Mouse (Mus musculus): ENCODE data around the gene Nrl. TPM values are rescaled to one million over a fixed set of nuclear protein-coding genes. Genes with fewer than 3 reads are reported as not detected.

Nrl gene
- total and polyA plus RNA-seq, 2 experiments: not detected

GRCm38 (mm10) chr14:55492103-55492502 is 32.7 kb downstream of the Nrl start:
- no peak overlapping the region for H3K4me3 ChIP-seq (ENCODE audit: insufficient read depth, low read depth, low read length)
- H3K27ac ChIP-seq (replicated peaks; ENCODE audit: insufficient read depth, low read depth, low read length): no peak overlapping the region
- no peaks in the 10 kb centered on the region for H3K79me2 ChIP-seq (ENCODE audit: control insufficient read depth, insufficient read depth, low read length)
- no peaks in the 10 kb centered on the region; the same call in 1 of the 2 replicates for H3K27me3 ChIP-seq (ENCODE audit: control insufficient read depth, insufficient read depth, low read length)
- WGBS: 50% methylated on average over 3 of the region's 3 CpGs
- DNase-seq (ENCODE audit: extremely low read depth, low read depth, low spot score): no peak
- TF ChIP-seq CTCF (IDR thresholded peaks at IDR 0.05; ENCODE audit: low read depth, low read length) (no peak), POLR2A (IDR thresholded peaks at IDR 0.05; ENCODE audit: extremely low read depth, insufficient read depth, low read length) (no peak)
- no peaks in the 10 kb centered on the region; the same call in 1 of the 2 replicates for H3K4me1 ChIP-seq (ENCODE audit: control insufficient read depth, insufficient read depth, low read length)
- H3K9ac ChIP-seq (ENCODE audit: low read depth, low read length): no peak overlapping the region
- H3K36me3 ChIP-seq (ENCODE audit: control insufficient read depth, insufficient read depth, low read length): peaks cover 9% of the 10 kb centered on the region; the same call in 1 of the 2 replicates

- DNase-seq (ENCODE audit: extremely low read depth, low read depth, low spot score): no peak
- Histone ChIP-seq H3K4me1 (ENCODE audit: control insufficient read depth, insufficient read depth, low read length) (no peaks in the 10 kb centered on the region; the same call in 1 of the 2 replicates), H3K9ac (ENCODE audit: low read depth, low read length) (peak overlapping the region; percentile 60), H3K27ac (replicated peaks; ENCODE audit: insufficient read depth, low read depth, low read length) (no peak overlapping the region), H3K79me2 (ENCODE audit: control insufficient read depth, insufficient read depth, low read length) (no peaks in the 10 kb centered on the region), H3K4me3 (ENCODE audit: insufficient read depth, low read depth, low read length) (peak overlapping the region; percentile 46), H3K36me3 (ENCODE audit: control insufficient read depth, insufficient read depth, low read length) (peaks cover 15% of the 10 kb centered on the region), H3K27me3 (ENCODE audit: control insufficient read depth, insufficient read depth, low read length) (no peaks in the 10 kb centered on the region; the same call in 1 of the 2 replicates)
- TF ChIP-seq CTCF (IDR thresholded peaks at IDR 0.05; ENCODE audit: low read depth, low read length) (no peak), POLR2A (IDR thresholded peaks at IDR 0.05; ENCODE audit: extremely low read depth, insufficient read depth, low read length) (no peak)
- 2% methylated on average over 29 of the region's 30 CpGs for WGBS
These were observed 33.4 kb downstream of the Nrl start for GRCm38 (mm10) chr14:55491291-55491833.

- H3K4me3 ChIP-seq (ENCODE audit: insufficient read depth, low read depth, low read length): peak within 1 kb of the TSS; percentile 46
- no peaks in the 10 kb centered on the region for H3K79me2 ChIP-seq (ENCODE audit: control insufficient read depth, insufficient read depth, low read length)
- TF ChIP-seq CTCF (IDR thresholded peaks at IDR 0.05; ENCODE audit: low read depth, low read length) (no peak), POLR2A (IDR thresholded peaks at IDR 0.05; ENCODE audit: extremely low read depth, insufficient read depth, low read length) (no peak)
- H3K36me3 ChIP-seq (ENCODE audit: control insufficient read depth, insufficient read depth, low read length): peaks cover 20% of the 10 kb centered on the region
- peak within 1 kb of the TSS; percentile 60 for H3K9ac ChIP-seq (ENCODE audit: low read depth, low read length)
- H3K27me3 ChIP-seq (ENCODE audit: control insufficient read depth, insufficient read depth, low read length): no peaks in the 10 kb centered on the region; the same call in 1 of the 2 replicates
- 3% methylated on average over 67 of the region's 68 CpGs for WGBS
- H3K4me1 ChIP-seq (ENCODE audit: control insufficient read depth, insufficient read depth, low read length): no peaks in the 10 kb centered on the region; the same call in 1 of the 2 replicates
- H3K27ac ChIP-seq (replicated peaks; ENCODE audit: insufficient read depth, low read depth, low read length): no peak within 1 kb of the TSS
- DNase-seq (ENCODE audit: extremely low read depth, low read depth, low spot score): no peak
These were observed 34.2 kb downstream of the Nrl start, which contains the start of gene Carmil3 for GRCm38 (mm10) chr14:55490361-55491201. Gene Carmil3, plus strand, starts transcription at chr14:55490651.

GRCm38 (mm10) chr14:55486836-55487235 is 37.9 kb downstream of the Nrl start:
- no peak for DNase-seq (ENCODE audit: extremely low read depth, low read depth, low spot score)
- Histone ChIP-seq H3K4me1 (ENCODE audit: control insufficient read depth, insufficient read depth, low read length) (peaks cover 2% of the 10 kb centered on the region), H3K79me2 (ENCODE audit: control insufficient read depth, insufficient read depth, low read length) (no peaks in the 10 kb centered on the region), H3K36me3 (ENCODE audit: control insufficient read depth, insufficient read depth, low read length) (peaks cover 34% of the 10 kb centered on the region), H3K4me3 (ENCODE audit: insufficient read depth, low read depth, low read length) (no peak overlapping the region), H3K27ac (replicated peaks; ENCODE audit: insufficient read depth, low read depth, low read length) (no peak overlapping the region), H3K27me3 (ENCODE audit: control insufficient read depth, insufficient read depth, low read length) (no peaks in the 10 kb centered on the region; the same call in 1 of the 2 replicates), H3K9ac (ENCODE audit: low read depth, low read length) (no peak overlapping the region)
- WGBS: 91% methylated on average over 8 of the region's 8 CpGs
- TF ChIP-seq CTCF (IDR thresholded peaks at IDR 0.05; ENCODE audit: low read depth, low read length) (no peak), POLR2A (IDR thresholded peaks at IDR 0.05; ENCODE audit: extremely low read depth, insufficient read depth, low read length) (no peak)

GRCm38 (mm10) chr14:55484430-55485085 is 40.2 kb downstream of the Nrl start:
- Histone ChIP-seq H3K79me2 (ENCODE audit: control insufficient read depth, insufficient read depth, low read length) (peaks cover 5% of the 10 kb centered on the region; the same call in 1 of the 2 replicates), H3K9ac (ENCODE audit: low read depth, low read length) (no peak overlapping the region), H3K36me3 (ENCODE audit: control insufficient read depth, insufficient read depth, low read length) (peaks cover 47% of the 10 kb centered on the region), H3K27ac (replicated peaks; ENCODE audit: insufficient read depth, low read depth, low read length) (no peak overlapping the region), H3K4me1 (ENCODE audit: control insufficient read depth, insufficient read depth, low read length) (peaks cover 11% of the 10 kb centered on the region), H3K27me3 (ENCODE audit: control insufficient read depth, insufficient read depth, low read length) (no peaks in the 10 kb centered on the region), H3K4me3 (ENCODE audit: insufficient read depth, low read depth, low read length) (no peak overlapping the region)
- 84% methylated on average over 5 of the region's 5 CpGs for WGBS
- no peak for DNase-seq (ENCODE audit: extremely low read depth, low read depth, low spot score)
- TF ChIP-seq POLR2A (IDR thresholded peaks at IDR 0.05; ENCODE audit: extremely low read depth, insufficient read depth, low read length) (no peak), CTCF (IDR thresholded peaks at IDR 0.05; ENCODE audit: low read depth, low read length) (no peak)

Data from liver, adult 2 months (tissue).